Comparison of ENCODE assay signal across 7 mouse cellular contexts in genomic region chr8:80895397-80895796, GRCm38 (mm10). TPM values are rescaled to one million over a fixed set of nuclear protein-coding genes. Genes with fewer than 3 reads are reported as not detected.
DNase-seq lines count a peak whose midpoint lies in the region; ATAC-seq lines count a peak whose summit lies in the region.

No protein-coding gene starts in this region.

- peak overlapping the region; percentile 56 for H3K4me2 ChIP-seq in heart, embryonic 14.5 days (ENCODE audit: low read length)
- H3K4me2 ChIP-seq in limb, embryonic 13.5 days (replicated peaks) = peak overlapping the region; percentile 56

- H3K36me3 ChIP-seq in heart, embryonic 14.5 days (ENCODE audit: control insufficient read depth, insufficient read depth, low read length) = no peaks in the 10 kb centered on the region
- no peaks in the 10 kb centered on the region for H3K36me3 ChIP-seq in limb, embryonic 13.5 days

- H3K4me1 ChIP-seq in heart, embryonic 14.5 days (ENCODE audit: control insufficient read depth in 2 of 2, insufficient read depth in 2 of 2, low read length in 2 of 2) = peaks cover 4 to 5% of the 10 kb centered on the region in 2 experiments; a peak in 3 of 4 replicates
- H3K4me1 ChIP-seq in limb, embryonic 13.5 days = peaks cover 26% of the 10 kb centered on the region

- ATAC-seq in heart, embryonic 14.5 days (ENCODE audit: insufficient number of reproducible peaks, insufficient read depth, low FRiP score, low read depth) = no peak
- peak; percentile 69; the same call in 1 of the 2 replicates for ATAC-seq in limb, embryonic 13.5 days (ENCODE audit: low FRiP score, low read depth)

- no peak overlapping the region for H3K27ac ChIP-seq in heart, embryonic 14.5 days (replicated peaks in 1 of 2; ENCODE audit: control insufficient read depth in 1 of 2, insufficient read depth in 1 of 2, low read depth in 2 of 2, low read length in 2 of 2)
- H3K27ac ChIP-seq in limb, embryonic 13.5 days = peak overlapping the region; percentile 48

- 17% methylated on average over 6 of the region's 6 CpGs for WGBS in heart, embryonic 14.5 days
- 5% methylated on average over 6 of the region's 6 CpGs for WGBS in limb, embryonic 13.5 days

- H3K27me3 ChIP-seq in heart, embryonic 14.5 days (ENCODE audit: control insufficient read depth, insufficient read depth, low read length) = no peaks in the 10 kb centered on the region
- no peaks in the 10 kb centered on the region for H3K27me3 ChIP-seq in limb, embryonic 13.5 days

- H3K4me3 ChIP-seq in heart, embryonic 14.5 days (ENCODE audit: control insufficient read depth in 1 of 2, insufficient read depth in 1 of 2, low read depth in 1 of 2, low read length in 2 of 2) = peak overlapping the region in 1 of 2 experiments; percentile 9; a peak in 1 of 4 replicates
- peak overlapping the region; percentile 25 for H3K4me3 ChIP-seq in limb, embryonic 13.5 days

- H3K9ac ChIP-seq in heart, embryonic 14.5 days (ENCODE audit: low read length) = no peak overlapping the region
- peak overlapping the region; percentile 13; the same call in 1 of the 2 replicates for H3K9ac ChIP-seq in limb, embryonic 13.5 days

- H3K9me3 ChIP-seq in heart, embryonic 14.5 days (ENCODE audit: control insufficient read depth, low read length) = no peaks in the 10 kb centered on the region
- H3K9me3 ChIP-seq in limb, embryonic 13.5 days = no peaks in the 10 kb centered on the region

- peak; percentile 19 for DNase-seq in MN1 (ENCODE audit: low spot score)
- DNase-seq in brain, adult 2 months (ENCODE audit: low read depth, low spot score) = peak; percentile 33
- DNase-seq in layer of hippocampus, postnatal 25 days (ENCODE audit: extremely low spot score in 1 of 2, low spot score in 1 of 2) = no peak
- DNase-seq in cerebellum, adult 11 months = no peak
- no peak for DNase-seq in thymus, postnatal 14 days

RNA-seq across cellular contexts. Expression of gene Gab1, which starts 15.1 kb away (rescaled TPM):
- polyA plus RNA-seq in heart, embryonic 14.5 days (2014; fragmentation: Nextera tagmentation; extraction: Ambion mirVana) = 44.4 and 47.6 TPM in 2 replicates
- 21.9 and 24.3 TPM in 2 replicates for polyA plus RNA-seq in limb, embryonic 13.5 days (2015; fragmentation: Nextera tagmentation; extraction: Ambion mirVana)
- 10 to 100 TPM; 20.0 to 23.0 TPM for total RNA-seq in layer of hippocampus, postnatal 25 days (2021)

Comparison
In these comparisons a context has a peak if more than half of its experiments do, and no peak if none do; other contexts are left out.
1. DNase-seq: peak in MN1 (single experiment) and brain, adult 2 months (single experiment); none in layer of hippocampus, postnatal 25 days (0 of 2), cerebellum, adult 11 months (single experiment) and thymus, postnatal 14 days (single experiment).